Mouse (Mus musculus): Measurements from ENCODE around the gene Trim9.

- TF ChIP-seq CTCF (IDR thresholded peaks at IDR 0.05; ENCODE audit: control insufficient read depth, insufficient read depth, insufficient read length): no peak
- TF ChIP-seq CEBPB (IDR thresholded peaks at IDR 0.05; ENCODE audit: low read depth): no peak
- no peak for TF ChIP-seq MAX (IDR thresholded peaks at IDR 0.05)
- TF ChIP-seq FOSL1 (IDR thresholded peaks at IDR 0.05; ENCODE audit: insufficient read depth, low read length, poor library complexity, severe bottlenecking): no peak
Observed at GRCm38 (mm10) chr12:70325826-70326225, 21.6 kb downstream of the Trim9 start.
